Mouse (Mus musculus): ENCODE results near the gene Yod1. TPM values are rescaled to one million over a fixed set of nuclear protein-coding genes. Genes with fewer than 3 reads are reported as not detected.

The Yod1 gene
- total and polyA plus RNA-seq, 2 experiments from 2014 or later, result 10.4 to 20.7 TPM

GRCm38 (mm10) chr1:130731741-130732337, 14.7 kb downstream of the Yod1 start, which contains the start of gene AA986860:
Gene AA986860 (plus strand): TSS chr1:130731976.
- TF ChIP-seq CTCF (IDR thresholded peaks at IDR 0.05; ENCODE audit: low read depth), result no peak
- H3K36me3 ChIP-seq (ENCODE audit: insufficient read depth, low read length), result no peaks in the 10 kb centered on the region
- H3K27ac ChIP-seq, result no peak within 1 kb of the TSS
- no peaks in the 10 kb centered on the region for H3K9me3 ChIP-seq (ENCODE audit: low read length)
- peak within 1 kb of the TSS; percentile 31 for H3K4me2 ChIP-seq (ENCODE audit: low read depth, low read length)
- DNase-seq (ENCODE audit: low spot score) (no peak), ATAC-seq (peak; percentile 29; the same call in 1 of the 2 replicates)
- H3K9ac ChIP-seq (replicated peaks; ENCODE audit: low read length), result no peak within 1 kb of the TSS
- no peak within 1 kb of the TSS for H3K4me3 ChIP-seq (ENCODE audit: low read length)
- H3K27me3 ChIP-seq (ENCODE audit: insufficient read depth, low read length), result no peaks in the 10 kb centered on the region
- WGBS, result 11% methylated on average over 10 of the region's 10 CpGs
- peaks cover 4% of the 10 kb centered on the region; the same call in 1 of the 2 replicates for H3K4me1 ChIP-seq (ENCODE audit: insufficient read depth, low read length)

- Histone ChIP-seq H3K27ac (no peak overlapping the region), H3K27me3 (ENCODE audit: insufficient read depth, low read length) (no peaks in the 10 kb centered on the region), H3K9ac (replicated peaks; ENCODE audit: low read length) (no peak overlapping the region), H3K9me3 (ENCODE audit: low read length) (no peaks in the 10 kb centered on the region), H3K4me3 (ENCODE audit: low read length) (no peak overlapping the region), H3K4me1 (ENCODE audit: insufficient read depth, low read length) (peaks cover 4% of the 10 kb centered on the region; the same call in 1 of the 2 replicates), H3K36me3 (ENCODE audit: insufficient read depth, low read length) (no peaks in the 10 kb centered on the region), H3K4me2 (ENCODE audit: low read depth, low read length) (no peak overlapping the region)
- DNase-seq (ENCODE audit: low spot score) (no peak), ATAC-seq (no peak)
- 88% methylated on average over 13 of the region's 13 CpGs for WGBS
- no peak for TF ChIP-seq CTCF (IDR thresholded peaks at IDR 0.05; ENCODE audit: low read depth)
Observed at GRCm38 (mm10) chr1:130732706-130733658, 15.9 kb downstream of the Yod1 start.

- Histone ChIP-seq H3K9me3 (ENCODE audit: low read length) (no peaks in the 10 kb centered on the region), H3K4me1 (ENCODE audit: insufficient read depth, low read length) (peaks cover 4% of the 10 kb centered on the region; the same call in 1 of the 2 replicates), H3K4me2 (ENCODE audit: low read depth, low read length) (no peak overlapping the region), H3K4me3 (ENCODE audit: low read length) (no peak overlapping the region), H3K27ac (no peak overlapping the region), H3K9ac (replicated peaks; ENCODE audit: low read length) (no peak overlapping the region), H3K36me3 (ENCODE audit: insufficient read depth, low read length) (no peaks in the 10 kb centered on the region), H3K27me3 (ENCODE audit: insufficient read depth, low read length) (no peaks in the 10 kb centered on the region)
- no peak for ATAC-seq
- 91% methylated on average over 4 of the region's 4 CpGs for WGBS
- TF ChIP-seq CTCF (IDR thresholded peaks at IDR 0.05; ENCODE audit: low read depth), result no peak
- no peak for DNase-seq (ENCODE audit: low spot score)
Observed at GRCm38 (mm10) chr1:130733671-130734070, 16.5 kb downstream of the Yod1 start.

GRCm38 (mm10) chr1:130734452-130734851, 17.3 kb downstream of the Yod1 start:
- DNase-seq (ENCODE audit: low spot score), result peak; percentile 7

GRCm38 (mm10) chr1:130734852-130735251, 17.7 kb downstream of the Yod1 start:
- 71% methylated on average over 8 of the region's 8 CpGs for WGBS
- H3K27ac ChIP-seq, result no peak overlapping the region
- DNase-seq (ENCODE audit: low spot score), result no peak

More at GRCm38 (mm10) chr1:130734452-130734851, 17.3 kb downstream of the Yod1 start:
- Histone ChIP-seq H3K4me3 (ENCODE audit: low read length) (no peak overlapping the region), H3K27me3 (ENCODE audit: insufficient read depth, low read length) (no peaks in the 10 kb centered on the region), H3K9ac (replicated peaks; ENCODE audit: low read length) (no peak overlapping the region), H3K4me1 (ENCODE audit: insufficient read depth, low read length) (peaks cover 4% of the 10 kb centered on the region; the same call in 1 of the 2 replicates), H3K4me2 (ENCODE audit: low read depth, low read length) (no peak overlapping the region), H3K36me3 (ENCODE audit: insufficient read depth, low read length) (no peaks in the 10 kb centered on the region), H3K9me3 (ENCODE audit: low read length) (no peaks in the 10 kb centered on the region), H3K27ac (no peak overlapping the region)
- 40% methylated on average over 5 of the region's 5 CpGs for WGBS
- no peak for TF ChIP-seq CTCF (IDR thresholded peaks at IDR 0.05; ENCODE audit: low read depth)
- no peak for ATAC-seq

DNA sequence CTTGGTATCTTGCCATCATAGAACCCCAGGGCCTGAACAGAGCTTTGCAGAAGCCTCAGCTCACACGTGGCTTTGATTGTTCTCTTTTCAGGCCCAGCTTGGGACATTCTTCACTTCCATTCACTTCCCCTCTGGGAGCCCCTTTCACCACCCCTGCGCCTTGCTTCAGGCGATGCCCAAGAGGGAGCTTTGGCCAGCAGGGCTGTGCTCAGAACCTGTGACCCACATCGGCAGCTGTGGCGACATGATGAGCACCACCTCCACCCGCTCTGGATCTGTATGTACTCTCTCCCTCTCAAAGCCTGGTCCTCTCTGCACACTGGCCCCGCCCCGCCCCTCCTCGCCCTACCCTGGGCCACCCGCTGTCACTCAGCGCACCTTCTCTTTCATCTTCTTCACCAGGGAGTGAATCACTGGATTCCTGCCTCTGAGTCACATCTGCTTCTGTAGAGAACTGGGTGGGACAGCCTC, 20.3 kb downstream of the Yod1 start:
- no peak overlapping the region for H3K27ac ChIP-seq
- H3K27me3 ChIP-seq (ENCODE audit: insufficient read depth, low read length), result no peaks in the 10 kb centered on the region
- no peak overlapping the region for H3K4me3 ChIP-seq (ENCODE audit: low read length)
- H3K9ac ChIP-seq (replicated peaks; ENCODE audit: low read length), result no peak overlapping the region
- DNase-seq (ENCODE audit: low spot score) (no peak), ATAC-seq (no peak)
- 32% methylated on average over 11 of the region's 11 CpGs for WGBS
- no peaks in the 10 kb centered on the region for H3K36me3 ChIP-seq (ENCODE audit: insufficient read depth, low read length)
- peaks cover 11% of the 10 kb centered on the region for H3K4me1 ChIP-seq (ENCODE audit: insufficient read depth, low read length)
- TF ChIP-seq CTCF (IDR thresholded peaks at IDR 0.05; ENCODE audit: low read depth), result no peak
- no peak overlapping the region for H3K4me2 ChIP-seq (ENCODE audit: low read depth, low read length)
- no peaks in the 10 kb centered on the region for H3K9me3 ChIP-seq (ENCODE audit: low read length)

More at GRCm38 (mm10) chr1:130734852-130735251, 17.7 kb downstream of the Yod1 start:
- TF ChIP-seq CTCF (IDR thresholded peaks at IDR 0.05; ENCODE audit: low read depth), result no peak
- H3K4me2 ChIP-seq (ENCODE audit: low read depth, low read length), result no peak overlapping the region
- H3K27me3 ChIP-seq (ENCODE audit: insufficient read depth, low read length), result no peaks in the 10 kb centered on the region
- peaks cover 4% of the 10 kb centered on the region; the same call in 1 of the 2 replicates for H3K4me1 ChIP-seq (ENCODE audit: insufficient read depth, low read length)
- no peaks in the 10 kb centered on the region for H3K36me3 ChIP-seq (ENCODE audit: insufficient read depth, low read length)
- ATAC-seq, result no peak
- no peak overlapping the region for H3K9ac ChIP-seq (replicated peaks; ENCODE audit: low read length)
- no peak overlapping the region for H3K4me3 ChIP-seq (ENCODE audit: low read length)
- H3K9me3 ChIP-seq (ENCODE audit: low read length), result no peaks in the 10 kb centered on the region

Data from hindbrain, postnatal 0 days (tissue).